Mouse (Mus musculus): ENCODE results near the gene Apoe. TPM values are rescaled to one million over a fixed set of nuclear protein-coding genes. Genes with fewer than 3 reads are reported as not detected.
A peak's percentile ranks its signal among the peaks of the same experiment; 100 is the strongest.
"Not testable (repeated sequence)": the region's sequence is repeated elsewhere in the genome, so short reads cannot be mapped to it uniquely, and the experiment has no call there.

Apoe gene
- total RNA-seq, 4 experiments from 2014 or later: 1,704 to 2,821 (median 2,131) TPM

GRCm38 (mm10) chr7:19691873-19692865, 6.8 kb downstream of the Apoe start, which contains the start of gene Apoc1:
Apoc1 (minus strand) TSS chr7:19692660.
- DNase-seq (ENCODE audit: low spot score in 2 of 2): no peak

- DNase-seq (ENCODE audit: low spot score in 2 of 2): no peak
Observed at GRCm38 (mm10) chr7:19691434-19691833, 7.6 kb downstream of the Apoe start.

- DNase-seq (ENCODE audit: low spot score in 2 of 2): no peak
Observed at GRCm38 (mm10) chr7:19690845-19691244, 8.1 kb downstream of the Apoe start.

- DNase-seq (ENCODE audit: low spot score in 2 of 2): no peak
Observed at GRCm38 (mm10) chr7:19688611-19689010, 10.4 kb downstream of the Apoe start.

GRCm38 (mm10) chr7:19688101-19688500, 10.9 kb downstream of the Apoe start:
- DNase-seq (ENCODE audit: low spot score in 2 of 2): no peak

GRCm38 (mm10) chr7:19686927-19687583, 11.9 kb downstream of the Apoe start:
- not testable (repeated sequence) for DNase-seq (ENCODE audit: low spot score in 2 of 2)

- no peak for DNase-seq (ENCODE audit: low spot score in 2 of 2)
Observed at GRCm38 (mm10) chr7:19686521-19686920, 12.5 kb downstream of the Apoe start.

GRCm38 (mm10) chr7:19685374-19685773, 13.6 kb downstream of the Apoe start:
- DNase-seq (ENCODE audit: low spot score in 2 of 2): no peak

GRCm38 (mm10) chr7:19683771-19684201, 15.2 kb downstream of the Apoe start:
- DNase-seq (ENCODE audit: low spot score in 2 of 2): no peak

GRCm38 (mm10) chr7:19682979-19683378, 16.0 kb downstream of the Apoe start:
- no peak for DNase-seq (ENCODE audit: low spot score in 2 of 2)

- no peak for DNase-seq (ENCODE audit: low spot score in 2 of 2)
Observed at GRCm38 (mm10) chr7:19681202-19681694, 17.7 kb downstream of the Apoe start, which contains the start of the genes Gm44805 and Apoc4. Gm44805 (minus strand) TSS chr7:19681423. Apoc4 (minus strand) TSS chr7:19681479.

GRCm38 (mm10) chr7:19680702-19681101, 18.3 kb downstream of the Apoe start:
- no peak for DNase-seq (ENCODE audit: low spot score in 2 of 2)

GRCm38 (mm10) chr7:19678901-19679300, 20.1 kb downstream of the Apoe start:
- DNase-seq (ENCODE audit: low spot score in 2 of 2): no peak

- DNase-seq (ENCODE audit: low spot score in 2 of 2): no peak
Observed at GRCm38 (mm10) chr7:19677872-19678271, 21.1 kb downstream of the Apoe start, which contains the start of gene Apoc2. Apoc2 (minus strand) TSS chr7:19677941.

GRCm38 (mm10) chr7:19676662-19677061, 22.3 kb downstream of the Apoe start:
- no peak for DNase-seq (ENCODE audit: low spot score in 2 of 2)

GRCm38 (mm10) chr7:19675824-19676223, 23.2 kb downstream of the Apoe start:
- DNase-seq (ENCODE audit: low spot score in 2 of 2): no peak

- no peak for DNase-seq (ENCODE audit: low spot score in 2 of 2)
Observed at GRCm38 (mm10) chr7:19673083-19673699, 25.8 kb downstream of the Apoe start.

GRCm38 (mm10) chr7:19671511-19671910, 27.5 kb downstream of the Apoe start:
- DNase-seq (ENCODE audit: low spot score in 2 of 2): no peak

GRCm38 (mm10) chr7:19668947-19669721, 29.9 kb downstream of the Apoe start:
- DNase-seq (ENCODE audit: low spot score in 2 of 2): peak; percentile 70 to 92

- DNase-seq (ENCODE audit: low spot score in 2 of 2): no peak
Observed at GRCm38 (mm10) chr7:19667434-19667833, 31.6 kb downstream of the Apoe start.

- no peak for DNase-seq (ENCODE audit: low spot score in 2 of 2)
Observed at GRCm38 (mm10) chr7:19666750-19667149, 32.2 kb downstream of the Apoe start.

Data from left cerebral cortex, adult 8-10 months (tissue).